Mouse (Mus musculus) gastrocnemius, postnatal 10 days (tissue): ENCODE results near the gene Pxt1. TPM values are rescaled to one million over a fixed set of nuclear protein-coding genes. Genes with fewer than 3 reads are reported as not detected.
A peak's percentile ranks its signal among the peaks of the same experiment; 100 is the strongest.
"Not testable (repeated sequence)": the region's sequence is repeated elsewhere in the genome, so short reads cannot be mapped to it uniquely, and the experiment has no call there.

Source experiments
- DNase-seq: peaks from one replicate; pipeline ENCODE4 v3.0.0; 2021; ENCODE audit warnings: mixed read lengths
- long read RNA-seq, 2 experiments: library from polyadenylated mRNA; stranded (forward); transcript quantifications; one replicate each; pipeline ENCODE4 v2.0.0; 2021
- total RNA-seq, 2 experiments: library from RNA; stranded (reverse); gene quantifications; 2 replicates each; pipeline ENCODE4 v1.2.3; 2021

The Pxt1 gene
- total RNA-seq, result not detected
- long read RNA-seq, experiment 1, result 0 reads
- long read RNA-seq, experiment 2, result 0 reads

GRCm38 (mm10) chr17:28943740-28944139 is at the start of gene Pxt1:
Pxt1 (minus strand) TSS chr17:28943840.
- no peak for DNase-seq

GRCm38 (mm10) chr17:28993004-28993403 is 49.4 kb upstream of the Pxt1 start:
- not testable (repeated sequence) for DNase-seq

- peak; percentile 16 for DNase-seq
Measured at GRCm38 (mm10) chr17:28992105-28992504, 48.5 kb upstream of the Pxt1 start.

GRCm38 (mm10) chr17:28991286-28991685 is 47.6 kb upstream of the Pxt1 start:
- no peak for DNase-seq

DNA sequence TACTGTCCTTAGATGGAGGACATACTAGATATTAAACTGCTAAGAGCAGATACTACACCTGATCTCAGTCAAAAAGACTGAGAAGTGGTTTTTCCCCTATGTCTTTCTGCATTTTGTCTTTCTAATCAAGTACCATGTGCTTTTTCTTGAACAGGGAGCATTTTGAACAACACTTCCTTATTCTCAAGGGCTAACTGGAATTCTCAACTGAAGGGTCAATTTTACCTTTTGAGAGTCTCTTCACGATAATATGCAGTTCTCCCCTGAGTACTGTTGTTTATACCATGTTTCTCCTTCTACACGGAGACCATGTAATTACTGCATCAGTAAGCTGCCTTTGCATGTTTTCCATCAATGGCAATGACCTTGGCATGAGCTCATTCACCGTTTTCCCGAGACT is 46.4 kb upstream of the Pxt1 start:
- no peak for DNase-seq

GRCm38 (mm10) chr17:28988996-28989395 is 45.4 kb upstream of the Pxt1 start:
- DNase-seq, result no peak

DNA sequence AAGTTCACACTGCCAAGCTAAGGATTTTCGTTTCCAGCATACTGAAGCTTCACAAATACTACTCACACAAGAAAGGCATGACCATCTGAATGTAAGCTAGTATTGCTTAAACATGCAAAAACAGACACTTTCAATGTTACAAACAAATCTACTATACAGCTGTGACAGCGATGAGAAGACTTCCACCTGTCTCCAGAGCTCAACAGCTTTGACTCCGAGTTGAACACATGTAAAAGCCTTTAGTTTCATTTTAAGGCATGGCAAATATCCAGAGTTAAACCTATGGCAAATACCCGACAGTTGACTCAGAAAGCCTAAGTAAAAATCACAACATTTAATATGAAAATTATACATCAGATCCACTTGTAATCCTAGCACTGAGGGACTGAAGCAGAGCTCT is 44.7 kb upstream of the Pxt1 start:
- DNase-seq, result no peak

DNA sequence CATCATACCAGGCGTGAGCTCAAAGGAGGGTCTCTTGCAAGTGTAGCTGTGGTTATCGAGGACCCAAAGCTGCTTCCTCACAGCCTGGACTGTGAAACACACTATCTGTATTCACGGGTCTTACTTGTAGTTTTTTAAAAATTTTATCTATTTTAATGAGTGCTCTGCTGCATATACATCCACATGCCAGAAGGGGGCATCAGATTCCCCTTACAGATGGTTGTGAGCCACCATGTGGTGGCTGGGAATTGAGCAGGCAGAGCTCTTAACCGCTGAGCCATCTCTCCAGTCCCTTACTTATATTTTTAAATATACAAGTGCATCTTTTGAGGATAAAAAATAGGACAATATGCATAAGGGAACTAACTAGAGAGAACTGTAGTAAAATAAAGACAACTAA is 44.1 kb upstream of the Pxt1 start:
- no peak for DNase-seq

DNA sequence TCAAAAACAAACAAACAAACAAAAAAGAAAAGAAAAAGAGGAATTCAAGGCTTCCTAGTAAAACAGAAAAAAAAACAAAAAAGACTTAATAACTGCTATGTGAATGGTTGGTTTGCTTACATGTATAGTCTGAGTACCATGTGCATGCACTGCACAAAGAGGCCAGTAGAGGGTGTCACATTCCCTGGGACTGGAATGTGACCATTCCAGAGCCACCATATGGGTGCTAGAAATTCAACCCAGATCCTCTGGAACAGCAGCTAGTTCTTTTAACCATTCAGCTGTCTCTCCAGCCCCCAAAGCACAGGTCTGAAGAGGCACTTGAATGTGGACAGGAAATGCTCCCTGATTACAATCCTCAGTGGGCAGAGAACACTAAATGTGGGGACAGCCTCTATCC is 43.2 kb upstream of the Pxt1 start:
- peak; percentile 36 for DNase-seq

DNA sequence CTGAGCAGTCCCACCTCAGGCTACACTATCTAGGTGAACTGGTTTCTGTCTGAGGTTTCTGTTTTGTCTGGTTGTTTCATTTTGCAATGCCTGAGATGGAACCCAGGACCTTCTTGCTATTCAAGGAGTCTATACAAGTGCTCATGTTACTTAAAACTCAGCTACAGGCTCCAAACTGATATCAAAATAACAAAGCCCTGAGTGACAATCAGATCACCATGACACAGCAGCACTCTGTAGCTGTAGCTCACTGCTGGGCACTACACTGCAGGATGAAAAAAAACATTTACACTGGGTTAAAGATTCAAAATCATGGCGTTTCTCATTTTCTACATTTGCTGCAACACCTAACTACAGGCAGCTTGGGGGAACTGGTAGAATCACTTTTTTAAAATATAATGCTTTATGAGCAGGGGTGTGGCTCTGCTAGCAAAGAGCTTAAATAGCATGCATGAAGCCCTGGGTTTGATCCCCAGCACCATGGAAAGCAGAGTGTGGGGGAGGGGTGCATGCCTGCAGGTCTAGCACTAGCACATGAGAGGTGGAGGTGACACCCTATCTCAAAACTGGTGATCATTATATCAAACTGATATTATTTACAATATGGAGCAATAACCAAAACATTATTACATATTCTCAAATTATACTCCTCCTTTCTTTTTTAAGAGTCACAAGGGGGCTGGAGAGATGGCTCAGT is 41.2 kb upstream of the Pxt1 start:
- DNase-seq, result no peak

DNA sequence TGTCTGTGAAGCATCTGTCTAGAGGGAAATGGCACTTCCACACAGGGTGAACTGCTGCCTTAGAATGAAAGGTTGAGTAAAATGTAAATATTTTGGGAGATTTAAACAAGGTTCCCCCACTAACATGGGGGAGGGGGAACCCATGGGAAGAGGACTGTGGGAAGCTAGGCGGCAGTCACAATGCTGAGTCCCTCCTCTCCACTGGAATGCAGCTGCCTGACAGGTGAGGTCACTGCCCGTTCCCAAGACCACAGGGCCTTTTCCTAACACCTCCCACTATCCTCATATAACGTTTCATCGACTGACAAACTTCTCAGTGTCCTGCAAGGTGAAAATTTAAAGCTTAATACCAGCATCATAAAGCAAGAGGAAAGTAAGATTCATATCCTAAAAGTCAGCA is 39.0 kb upstream of the Pxt1 start:
- no peak for DNase-seq

GRCm38 (mm10) chr17:28981081-28981480 is 37.4 kb upstream of the Pxt1 start:
- no peak for DNase-seq

DNA sequence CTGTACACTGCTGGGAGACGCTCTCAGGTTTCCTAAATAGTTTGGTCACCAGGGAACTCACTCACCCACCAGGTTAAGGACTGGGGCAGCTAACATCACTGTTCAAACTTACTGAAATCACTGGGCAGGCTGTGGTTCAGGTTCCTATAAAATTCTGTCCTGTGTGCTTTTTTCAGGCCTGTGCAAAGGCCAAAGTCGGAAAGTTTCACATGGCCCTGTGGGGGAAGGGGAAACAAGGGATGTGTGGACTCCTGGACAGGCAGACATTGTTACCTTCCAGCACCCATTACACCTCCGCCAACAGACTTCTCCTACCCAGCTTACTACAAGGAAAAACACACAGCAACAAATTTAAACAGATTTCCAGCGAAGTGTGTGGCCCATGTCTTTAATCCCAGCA is 35.5 kb upstream of the Pxt1 start:
- DNase-seq, result no peak

DNA sequence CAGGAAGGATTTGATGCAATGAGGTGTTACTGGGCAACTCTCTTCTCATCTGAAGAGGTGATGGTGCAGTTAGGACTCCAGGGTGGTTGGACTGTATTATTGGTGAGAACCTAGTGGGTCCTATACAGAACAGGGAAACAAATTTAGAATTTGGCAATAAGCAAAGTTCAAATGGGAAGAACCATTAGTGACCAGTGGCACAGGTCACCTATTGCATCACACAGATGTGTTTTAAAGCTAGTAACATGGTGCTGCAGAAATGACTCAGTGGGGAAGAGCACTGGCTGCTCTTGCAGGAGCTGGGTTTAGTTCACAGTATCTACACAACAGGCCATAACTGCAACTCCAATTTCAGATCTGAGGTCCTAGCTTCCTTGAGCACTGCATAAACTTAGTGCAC is 26.5 kb upstream of the Pxt1 start:
- no peak for DNase-seq

GRCm38 (mm10) chr17:28967021-28967610 is 23.5 kb upstream of the Pxt1 start:
- no peak for DNase-seq

DNA sequence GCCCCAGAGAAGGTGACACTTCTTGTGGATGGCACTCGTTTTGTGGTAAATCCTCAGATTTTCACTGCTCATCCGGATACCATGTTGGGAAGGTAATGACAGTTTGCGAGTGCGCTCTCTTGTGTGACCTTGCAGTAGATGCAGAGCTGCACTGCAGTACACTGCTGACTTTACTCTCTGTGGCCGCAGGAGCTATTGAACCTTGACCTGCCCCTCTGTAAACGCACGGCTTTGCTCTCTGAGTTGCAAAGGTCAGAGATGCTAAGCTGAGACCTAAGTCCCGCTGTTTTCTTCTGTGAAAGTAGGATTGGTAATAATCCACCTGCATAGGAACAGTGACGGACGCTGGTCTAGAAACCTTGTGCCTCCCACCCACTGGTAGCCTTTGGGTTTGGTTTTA is 18.0 kb upstream of the Pxt1 start:
- no peak for DNase-seq

DNA sequence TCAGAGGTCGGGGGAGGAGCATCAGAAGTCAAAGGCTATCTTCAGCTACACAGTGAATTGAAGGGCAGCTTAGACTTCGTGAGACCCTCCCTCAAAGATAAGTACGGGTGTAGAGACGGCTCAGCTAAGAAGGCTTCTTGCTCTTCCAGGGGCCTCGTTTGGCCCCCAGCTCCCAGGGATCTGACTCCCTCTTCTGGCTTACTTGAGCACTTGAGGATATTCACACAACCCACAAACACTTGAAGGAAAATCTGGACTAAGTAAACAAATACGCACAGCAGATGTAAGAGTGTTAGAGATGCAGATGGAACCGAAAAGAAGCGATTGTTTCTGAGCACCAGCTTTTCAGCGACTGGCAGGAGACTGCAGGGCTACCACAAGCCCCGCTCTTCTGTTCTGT is 17.0 kb upstream of the Pxt1 start:
- no peak for DNase-seq

DNA sequence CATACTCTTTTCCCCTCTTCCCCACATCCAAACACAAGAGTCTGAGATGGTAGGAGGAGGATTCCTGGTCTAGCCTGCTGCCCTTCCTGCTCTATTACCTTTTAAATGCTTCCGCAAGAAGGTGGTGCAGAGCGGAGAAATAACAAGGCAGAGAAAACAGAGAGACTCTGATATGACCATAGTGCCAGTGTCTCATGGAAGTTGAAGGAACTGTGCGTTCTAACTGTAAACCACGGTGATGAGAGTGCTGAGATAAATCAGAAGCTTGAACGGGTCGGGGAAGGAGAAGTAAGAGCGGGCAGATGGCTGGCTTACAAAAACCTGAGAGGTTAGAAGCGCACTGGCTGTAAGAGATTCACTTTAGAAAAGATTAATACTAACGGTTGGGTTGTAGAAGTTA is 10.8 kb upstream of the Pxt1 start:
- DNase-seq, result no peak

DNA sequence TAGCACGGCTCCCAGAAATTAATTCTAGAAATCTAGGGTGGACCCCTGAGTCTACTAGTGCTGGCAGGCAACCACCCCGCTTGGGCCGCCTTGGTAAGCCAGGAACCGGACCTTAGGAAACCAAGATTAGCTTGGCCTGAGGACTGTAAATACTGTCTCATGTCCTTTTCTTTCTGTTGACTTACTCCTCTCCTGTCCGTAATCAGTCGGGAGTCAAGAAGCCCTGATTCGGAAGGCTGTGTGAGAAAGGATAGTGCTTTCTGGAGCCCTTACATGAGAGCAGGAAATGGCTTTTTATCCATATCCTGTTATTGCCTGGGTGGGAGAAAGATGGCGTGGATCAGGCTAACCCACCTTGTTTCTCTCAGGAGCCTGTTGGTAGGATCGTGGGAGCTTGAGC is 9.6 kb upstream of the Pxt1 start:
- no peak for DNase-seq

DNA sequence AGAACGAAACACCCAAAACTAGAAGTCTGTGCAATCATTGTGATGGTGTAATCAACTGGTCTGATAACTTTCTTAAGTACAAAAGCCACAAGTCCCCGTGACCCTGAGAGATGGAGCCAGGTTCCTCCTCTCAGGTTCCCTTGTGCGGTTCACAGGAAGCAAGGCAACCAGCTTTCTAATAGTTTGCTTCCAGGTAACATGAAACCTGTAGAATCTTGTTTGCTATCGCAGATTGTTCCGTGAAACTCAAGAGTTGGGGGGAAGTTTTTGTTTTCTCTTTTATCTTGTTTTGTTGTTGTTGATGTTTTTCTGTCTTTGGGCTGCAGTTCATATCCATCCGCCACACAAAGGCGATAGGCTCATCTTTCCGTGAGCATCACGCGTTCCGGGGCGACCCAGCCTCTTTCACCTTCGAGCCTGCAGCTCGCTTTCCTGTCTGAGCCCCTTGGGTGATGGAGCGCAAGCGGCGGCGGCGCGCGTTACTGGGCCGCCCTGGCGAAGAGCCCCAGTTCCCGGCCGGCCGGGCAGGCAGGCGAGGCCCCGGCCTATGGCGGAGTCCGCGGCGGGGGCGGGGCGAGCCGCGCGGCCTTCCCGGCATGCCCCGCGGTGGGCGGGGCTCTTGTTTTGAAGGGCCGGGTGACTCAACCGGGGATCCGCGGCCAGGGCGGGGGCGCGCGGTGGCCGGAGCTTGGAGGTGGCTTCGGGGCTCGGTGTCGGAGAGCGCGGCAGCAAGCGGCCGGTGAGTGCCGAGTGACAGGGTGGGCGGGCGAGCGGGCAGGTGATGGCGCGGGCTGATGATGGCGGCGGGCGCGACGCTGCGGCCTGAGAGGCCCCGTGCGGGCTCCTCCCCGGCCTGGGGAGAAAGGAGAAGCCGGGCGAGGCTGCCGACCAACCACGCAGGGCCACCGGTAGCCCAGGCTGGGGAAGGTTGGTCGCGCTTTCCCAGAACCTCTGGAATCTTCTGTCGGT is 8.5 kb upstream of the Pxt1 start, which contains the start of gene Kctd20:
TSS of gene Kctd20 (plus strand) at position 120 of the 969 bp plus-strand sequence.
- peak; percentile 95 for DNase-seq

DNA sequence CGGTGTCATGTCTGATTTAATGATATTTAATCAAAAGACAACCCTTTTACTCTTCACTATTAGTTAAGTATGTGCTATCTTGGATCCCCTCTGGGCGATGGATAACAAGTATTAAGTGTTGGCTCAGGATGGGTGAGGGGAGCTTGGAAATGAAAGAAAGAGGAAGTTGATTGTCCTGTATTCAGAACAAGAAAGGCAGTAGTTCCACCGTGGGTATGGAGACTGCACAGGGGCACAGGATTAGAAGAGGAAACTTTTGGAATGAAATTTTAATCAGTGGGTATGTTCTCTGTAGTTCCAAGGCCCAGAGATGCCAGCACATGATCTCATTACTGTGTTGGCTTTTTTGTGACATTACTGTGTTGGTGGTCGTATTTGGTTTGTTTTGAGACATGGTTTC is 7.1 kb upstream of the Pxt1 start:
- DNase-seq, result no peak

GRCm38 (mm10) chr17:28948661-28949060 is 5.0 kb upstream of the Pxt1 start:
- no peak for DNase-seq
